Mouse (Mus musculus): ENCODE measurements at regions not wholly inside any gene's neighbourhood (a gene's known extent, or its start where the extent isn't known, plus 50 kb on each side); places are given as distances from the start of the nearest gene placed in this dataset.
A peak's percentile ranks its signal among the peaks of the same experiment; 100 is the strongest.
"Not testable (repeated sequence)": the region's sequence is repeated elsewhere in the genome, so short reads cannot be mapped to it uniquely, and the experiment has no call there.

DNA sequence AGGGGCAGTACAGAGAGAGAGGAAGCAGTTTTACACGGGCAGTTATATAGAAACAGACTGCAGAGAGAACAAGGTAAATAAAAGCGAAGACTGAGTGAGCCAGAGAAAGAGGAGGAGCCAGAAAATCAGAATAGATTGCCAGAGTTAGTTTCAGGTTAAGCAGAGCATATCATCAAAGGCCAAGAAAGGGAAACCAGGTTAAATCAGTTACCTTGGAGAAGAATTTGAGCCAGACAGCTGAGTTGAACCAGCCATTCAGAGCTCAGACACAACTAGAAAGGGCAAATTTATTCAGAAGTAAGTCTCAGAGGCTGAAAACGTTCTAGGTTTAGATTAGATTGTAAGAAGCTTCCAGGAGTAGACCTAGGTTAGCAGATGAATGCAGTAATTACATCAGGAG is 858.6 kb downstream of the Adgrl3 start:
- no peak for DNase-seq (ENCODE audit: low spot score)

DNA sequence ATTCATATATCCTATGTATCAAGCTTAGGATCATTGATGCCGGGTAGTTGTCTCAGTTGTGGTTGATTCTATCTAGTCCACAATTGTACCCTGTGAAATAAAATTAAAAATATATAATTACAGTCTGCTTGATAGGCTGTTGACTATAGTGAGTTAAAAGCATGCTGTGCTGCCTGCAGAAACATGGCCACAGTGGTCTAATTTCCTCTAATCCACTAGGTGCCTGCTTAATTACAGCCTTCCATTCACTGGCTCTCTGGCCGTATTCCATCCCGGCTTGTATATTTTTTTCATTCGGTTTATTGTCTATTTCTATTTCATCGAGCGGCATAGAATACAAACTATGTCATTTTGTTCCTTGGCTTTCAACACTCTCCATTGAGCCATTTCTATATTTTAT is 873.4 kb downstream of the Adgrl3 start:
- DNase-seq (ENCODE audit: low spot score), result no peak

DNA sequence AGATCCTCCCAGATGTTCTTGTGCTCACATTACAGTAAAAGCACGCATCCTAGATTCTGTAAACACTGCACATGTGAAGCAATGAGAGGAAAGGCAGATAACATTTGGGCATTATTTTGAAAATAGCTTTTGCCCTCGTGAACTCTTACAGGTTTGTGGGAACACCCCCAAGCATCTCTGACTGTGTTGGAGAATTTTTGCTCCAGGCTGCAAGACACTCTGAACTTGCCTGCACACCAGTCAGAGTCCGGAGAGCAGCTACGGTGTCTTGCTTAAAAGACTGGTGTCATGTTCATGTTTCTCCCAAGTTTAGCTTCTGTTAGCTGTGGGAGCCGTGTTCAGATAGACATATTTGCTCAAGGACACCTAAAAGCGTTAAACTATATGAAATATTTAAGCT is 889.4 kb downstream of the Adgrl3 start:
- peak; percentile 1 for DNase-seq (ENCODE audit: low spot score)

DNA sequence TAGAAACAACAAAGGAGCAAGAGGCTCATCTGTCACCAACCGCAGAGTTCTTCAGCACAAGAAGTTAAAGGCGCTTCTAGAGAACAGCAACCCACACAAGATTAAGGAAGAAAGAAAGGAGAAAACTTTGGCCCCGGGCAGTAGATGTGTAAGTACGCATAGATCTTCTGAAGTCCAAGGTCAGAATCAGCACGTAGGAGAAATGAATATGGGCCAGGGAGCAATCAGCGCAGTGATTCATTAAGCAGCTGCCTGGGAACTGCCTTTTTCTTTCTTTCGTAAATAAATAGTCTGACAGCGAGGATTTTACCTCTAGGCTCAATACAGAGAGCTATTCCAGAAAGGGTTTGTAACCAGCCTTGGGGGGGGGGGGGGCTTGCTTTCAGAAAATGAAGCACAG is 890.0 kb downstream of the Adgrl3 start:
- DNase-seq (ENCODE audit: low spot score), result no peak

DNA sequence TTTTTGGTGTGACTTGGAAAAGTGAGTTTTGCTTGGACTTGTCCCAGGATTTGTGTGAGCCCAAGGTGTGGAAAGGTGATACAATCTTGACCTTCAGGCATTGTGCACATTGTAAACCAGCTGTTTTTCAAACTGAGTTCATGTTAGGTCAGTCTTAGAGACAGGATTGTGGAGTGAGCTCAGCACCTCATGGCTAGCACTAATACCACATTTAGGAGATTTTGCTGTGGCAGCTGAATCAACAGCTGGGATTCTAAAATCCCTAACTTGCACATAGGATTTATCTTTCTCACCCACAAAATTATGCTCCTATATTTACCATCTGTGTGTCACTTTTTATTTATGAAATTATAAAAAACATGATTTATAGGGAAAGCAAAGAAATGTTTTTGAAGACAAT is 896.7 kb downstream of the Adgrl3 start:
- no peak for DNase-seq (ENCODE audit: low spot score)

DNA sequence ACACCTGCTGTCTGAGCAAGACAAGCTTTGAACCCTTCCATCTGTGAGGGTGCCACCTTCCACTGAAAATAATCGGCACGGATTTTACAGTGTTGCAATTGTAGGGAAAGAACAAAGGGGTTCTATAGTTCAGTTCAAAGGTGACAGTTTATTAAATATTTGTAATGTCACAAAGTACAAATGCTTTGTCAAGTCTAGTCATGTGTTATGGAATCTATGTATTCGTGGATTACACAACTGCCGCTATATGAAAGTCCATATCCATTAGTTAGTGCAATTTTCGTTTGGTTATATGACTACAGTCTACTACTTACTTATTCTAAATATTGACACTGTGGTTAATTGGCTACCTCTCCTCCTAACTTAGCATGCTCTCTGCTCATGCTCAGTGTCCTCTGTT is 920.9 kb downstream of the Adgrl3 start:
- DNase-seq (ENCODE audit: low spot score), result no peak

DNA sequence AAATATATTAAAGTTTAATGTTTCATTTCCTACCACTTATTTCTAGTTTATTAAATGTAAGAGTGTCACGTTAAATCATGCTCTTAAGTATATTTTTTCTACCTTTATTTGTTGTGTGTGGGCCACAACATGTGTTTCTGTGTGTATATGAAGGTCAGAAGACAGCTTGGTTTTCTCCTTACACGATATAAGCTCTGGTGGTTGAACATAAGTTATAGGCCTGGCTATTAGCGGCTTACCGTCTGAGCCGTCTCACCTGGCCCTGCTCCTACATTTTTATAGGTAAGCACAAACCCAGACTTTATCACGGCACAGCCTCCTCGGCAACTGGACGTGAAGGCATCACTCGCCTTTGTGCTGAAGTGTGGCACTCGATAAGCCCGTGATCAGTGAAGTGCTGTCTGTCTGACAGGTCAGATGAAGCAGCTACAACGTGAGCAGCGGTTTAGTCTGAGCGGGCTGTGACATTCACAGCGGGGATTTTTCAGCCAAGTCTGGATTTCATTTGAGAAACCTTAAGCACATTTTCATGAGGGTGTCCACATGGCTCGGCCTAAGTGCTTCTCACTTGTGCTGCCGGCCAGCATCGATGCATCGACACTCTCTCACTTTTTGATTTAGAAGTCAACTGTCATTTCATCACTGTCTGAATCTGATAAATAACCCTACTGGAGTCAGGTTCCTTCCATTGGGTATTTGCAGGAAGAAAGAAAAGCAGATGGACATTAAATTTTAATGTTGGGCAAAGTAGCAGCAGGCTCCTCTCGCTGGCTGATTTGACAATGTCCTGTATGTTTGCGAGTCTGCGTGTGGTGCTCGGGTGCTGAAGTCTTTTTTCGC is 950.0 kb downstream of the Adgrl3 start:
- no peak for DNase-seq (ENCODE audit: low spot score)

DNA sequence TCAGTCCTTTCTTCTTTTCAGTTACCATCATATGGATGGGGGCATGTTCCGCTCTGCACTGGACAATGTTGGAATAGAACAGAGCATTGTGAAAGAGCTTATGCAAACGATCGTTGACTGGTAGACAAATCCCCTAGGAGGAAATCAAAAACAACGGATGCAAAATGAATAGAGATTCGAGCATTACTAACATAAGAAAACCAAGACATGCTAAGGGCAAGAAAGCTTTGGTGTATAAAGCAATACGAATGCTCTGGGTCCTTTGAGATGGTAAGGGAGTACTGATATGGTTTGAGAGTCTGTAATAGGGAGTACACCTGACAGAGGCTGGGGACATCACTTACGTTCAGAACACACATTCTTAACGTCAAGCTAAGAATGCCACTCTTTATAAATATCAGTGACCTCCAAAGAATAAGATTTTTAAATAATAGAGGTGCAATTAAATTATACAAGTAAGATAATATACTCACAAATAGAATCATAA is 950.6 kb downstream of the Adgrl3 start:
- DNase-seq (ENCODE audit: low spot score), result no peak

DNA sequence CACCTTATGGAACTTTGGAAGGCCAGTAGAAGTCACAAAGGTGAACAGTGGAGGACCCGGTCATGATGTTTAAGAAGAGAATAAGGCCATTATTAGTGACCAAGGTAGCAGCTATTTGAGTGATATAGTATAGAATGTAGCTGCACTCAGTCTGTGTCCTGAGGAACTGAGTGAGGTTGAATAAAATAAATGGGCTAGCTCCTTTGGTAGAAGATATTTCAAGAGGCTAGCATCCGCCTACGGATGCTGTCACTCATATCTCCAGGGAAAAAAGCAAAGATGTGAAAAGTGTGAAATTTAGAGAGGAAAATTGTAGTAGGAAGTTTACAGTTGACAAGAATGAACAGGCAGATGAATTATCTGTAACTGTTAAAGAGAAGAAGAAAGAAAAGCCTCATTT is 956.6 kb downstream of the Adgrl3 start:
- no peak for DNase-seq (ENCODE audit: low spot score)

DNA sequence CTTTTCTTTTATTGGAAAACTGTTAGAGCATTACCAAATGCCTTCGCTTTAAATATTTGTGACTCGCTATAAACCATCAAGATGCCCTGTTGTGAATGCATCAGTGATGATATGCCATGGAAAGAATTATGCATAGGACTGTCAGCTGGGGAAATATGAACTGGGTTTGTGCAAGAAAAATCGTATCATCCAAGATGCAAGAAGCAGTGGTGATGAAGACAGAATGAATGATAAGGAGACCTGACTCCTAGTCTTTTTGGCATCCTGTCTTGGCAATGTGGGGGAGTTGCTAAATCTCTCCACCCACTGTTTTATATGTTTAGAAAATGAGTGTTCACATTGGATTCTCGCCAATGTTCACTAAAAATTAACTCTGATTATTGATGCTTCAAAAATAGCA is 963.4 kb downstream of the Adgrl3 start:
- DNase-seq (ENCODE audit: low spot score), result no peak

DNA sequence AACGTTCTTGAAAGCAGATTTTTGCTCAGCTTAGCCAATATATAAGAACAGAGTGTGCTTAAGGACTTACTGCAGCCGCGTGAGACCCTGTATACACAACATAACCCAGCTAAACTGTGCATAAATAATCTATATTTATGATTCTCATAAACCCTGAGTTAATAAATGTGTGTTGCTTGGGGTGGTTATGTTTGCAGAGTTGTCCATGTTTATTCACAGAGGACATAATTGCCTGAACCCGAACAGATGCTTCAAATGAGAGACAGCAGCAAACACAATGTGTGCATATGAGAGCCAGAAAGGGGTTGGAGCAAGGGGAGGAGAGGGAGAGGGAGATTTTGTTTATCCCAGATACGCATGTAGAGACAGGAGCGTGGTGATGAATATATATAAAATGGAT is 968.1 kb downstream of the Adgrl3 start:
- DNase-seq (ENCODE audit: low spot score), result no peak

DNA sequence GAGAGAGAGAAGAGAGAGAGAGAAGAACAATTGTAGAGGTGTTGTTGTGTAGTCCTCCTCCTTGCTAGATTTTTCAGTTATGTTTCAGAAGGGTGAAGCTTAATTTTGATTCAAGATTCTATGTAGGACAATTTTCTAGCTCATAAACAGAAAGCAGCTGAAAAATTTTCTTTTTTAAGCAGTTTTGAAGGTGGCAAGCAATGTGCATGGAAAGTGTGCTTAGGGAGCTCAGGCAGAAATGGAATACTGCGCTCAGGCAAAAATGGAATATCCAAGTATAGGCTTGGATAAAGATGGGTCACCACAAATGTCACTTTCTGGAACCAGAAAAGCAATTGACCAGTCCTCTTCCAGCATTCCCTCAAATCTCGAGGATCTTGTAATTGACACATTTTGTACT is 988.0 kb downstream of the Adgrl3 start:
- no peak for DNase-seq (ENCODE audit: low spot score)

DNA sequence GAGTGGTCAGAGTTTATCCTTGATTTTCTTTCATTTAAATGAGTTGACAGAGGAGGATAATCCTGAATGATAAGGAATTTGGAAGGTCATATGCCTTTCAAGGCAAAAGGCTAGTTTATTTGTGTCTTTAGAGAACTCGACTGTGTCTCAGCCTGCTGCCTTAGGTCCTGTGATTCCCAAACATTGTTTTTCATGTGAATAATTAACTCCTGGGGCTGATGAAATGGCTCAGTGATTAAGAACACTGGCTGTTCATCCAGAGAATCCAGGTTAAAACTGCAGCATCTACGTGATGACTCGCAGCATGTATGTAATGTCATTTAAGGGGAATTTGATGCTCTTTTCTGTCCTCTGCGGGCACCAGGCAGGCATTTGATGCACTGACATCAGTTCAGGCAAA is 1004.2 kb downstream of the Adgrl3 start:
- no peak for DNase-seq (ENCODE audit: low spot score)

DNA sequence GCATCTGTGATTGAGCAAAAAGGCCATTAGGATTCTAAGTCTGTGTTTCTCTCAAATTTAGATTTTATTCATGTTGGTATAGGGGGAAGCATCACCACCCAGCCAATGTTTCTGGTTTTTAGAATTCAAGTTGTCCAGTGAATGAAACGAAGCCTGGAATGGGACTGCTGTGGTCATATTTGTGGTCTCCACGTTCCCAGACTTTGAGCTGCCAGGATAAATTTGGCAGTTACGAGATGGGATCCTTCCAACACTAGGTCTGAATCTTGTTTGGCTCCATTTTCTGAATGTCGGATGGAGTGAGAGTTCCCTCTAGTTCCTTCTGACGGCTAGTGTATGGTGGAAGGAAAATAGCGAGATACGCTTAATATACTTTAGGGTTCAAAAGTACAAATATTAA is 1014.8 kb downstream of the Adgrl3 start:
- DNase-seq (ENCODE audit: low spot score), result no peak

DNA sequence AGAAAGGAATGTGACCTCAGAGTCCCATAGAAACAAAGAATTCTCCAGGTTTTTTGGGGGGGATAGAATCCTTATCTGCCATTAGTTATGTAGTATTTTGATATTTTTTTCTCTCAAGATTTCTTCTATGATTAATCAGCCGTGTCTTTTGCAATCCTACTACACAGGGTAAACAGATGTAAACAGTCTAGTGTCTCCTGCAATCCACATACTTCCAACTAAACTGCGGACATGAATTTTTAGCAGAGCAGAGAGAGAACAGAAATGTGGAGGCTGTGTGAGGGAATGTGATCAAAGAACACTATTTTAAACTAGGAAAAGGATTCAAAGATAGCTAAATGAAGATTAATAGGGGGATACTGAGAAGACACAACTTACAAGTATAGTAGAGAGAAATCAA is 1026.2 kb downstream of the Adgrl3 start:
- DNase-seq (ENCODE audit: low spot score), result no peak

DNA sequence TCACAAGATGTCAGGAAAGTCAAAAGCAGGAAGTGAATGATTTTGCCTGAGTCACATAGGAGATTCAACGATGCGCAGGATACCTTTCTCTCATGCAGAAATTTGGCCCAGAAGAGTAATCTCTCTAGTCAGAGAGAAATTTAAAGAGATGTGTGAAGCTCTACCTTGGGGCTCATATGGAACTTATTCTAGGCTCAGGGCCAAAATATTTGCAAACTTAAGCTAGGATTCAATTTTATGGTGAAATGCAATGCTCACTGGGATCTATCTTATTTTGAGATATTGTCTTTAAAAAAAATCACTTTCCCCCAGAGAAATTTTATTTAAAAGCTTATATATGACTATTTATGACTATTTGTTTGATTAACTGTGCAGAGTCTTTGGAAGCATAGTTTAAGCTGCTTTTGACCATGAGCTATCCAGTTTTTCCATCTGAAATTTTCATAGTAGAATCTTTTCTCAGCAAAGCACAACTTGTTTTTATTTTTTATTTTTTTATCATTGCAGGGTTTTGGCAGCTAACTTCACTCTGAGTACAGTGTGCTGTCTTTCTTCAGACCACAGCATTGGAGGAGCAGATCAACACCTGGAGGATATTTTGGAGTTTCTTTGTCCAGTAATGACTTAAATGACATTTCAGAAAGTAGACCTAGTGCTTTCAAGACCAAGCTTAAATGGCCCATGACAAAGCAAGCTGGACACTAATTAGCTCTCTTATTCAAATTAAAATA is 1039.3 kb downstream of the Adgrl3 start:
- DNase-seq (ENCODE audit: low spot score), result no peak

DNA sequence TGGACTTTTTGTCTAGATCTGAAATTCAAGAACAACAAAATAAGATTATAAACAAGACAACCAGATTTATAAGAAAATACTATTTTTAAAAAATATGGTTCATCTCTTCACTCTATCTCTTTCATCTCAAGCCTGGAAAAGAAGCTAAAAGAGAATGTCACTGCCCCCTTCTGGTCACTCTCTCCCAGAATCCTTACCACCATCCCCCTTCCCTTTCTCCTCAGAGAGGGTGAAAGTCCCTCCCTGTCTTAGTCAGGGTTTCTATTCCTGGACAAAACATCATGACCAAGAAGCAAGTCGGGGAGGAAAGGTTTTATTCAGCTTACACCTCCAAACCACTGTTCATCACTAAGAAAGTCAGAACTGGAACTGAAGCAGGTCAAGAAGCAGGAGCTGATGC is 1040.7 kb downstream of the Adgrl3 start:
- peak; percentile 16 for DNase-seq (ENCODE audit: low spot score)

DNA sequence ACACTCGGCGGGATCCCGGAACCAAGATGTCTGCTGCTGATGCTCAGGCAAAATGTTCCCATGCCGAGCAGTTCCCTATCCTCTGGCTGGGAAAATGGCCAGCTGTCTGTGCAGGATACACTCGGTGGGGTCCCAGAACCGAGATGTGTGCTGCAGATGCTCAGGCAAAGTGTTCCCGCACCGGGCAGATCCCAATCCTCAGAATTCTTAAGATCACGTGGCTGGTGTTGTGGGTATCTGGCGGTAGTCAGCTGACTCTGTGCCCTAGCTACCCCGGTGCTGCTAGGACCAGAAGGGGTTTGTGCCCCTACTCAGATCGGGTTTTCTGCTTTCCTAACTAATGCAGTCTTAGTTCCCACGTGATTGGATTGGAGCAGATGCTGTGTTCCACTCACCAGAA is 1049.3 kb downstream of the Adgrl3 start:
- DNase-seq (ENCODE audit: low spot score), result not testable (repeated sequence)

DNA sequence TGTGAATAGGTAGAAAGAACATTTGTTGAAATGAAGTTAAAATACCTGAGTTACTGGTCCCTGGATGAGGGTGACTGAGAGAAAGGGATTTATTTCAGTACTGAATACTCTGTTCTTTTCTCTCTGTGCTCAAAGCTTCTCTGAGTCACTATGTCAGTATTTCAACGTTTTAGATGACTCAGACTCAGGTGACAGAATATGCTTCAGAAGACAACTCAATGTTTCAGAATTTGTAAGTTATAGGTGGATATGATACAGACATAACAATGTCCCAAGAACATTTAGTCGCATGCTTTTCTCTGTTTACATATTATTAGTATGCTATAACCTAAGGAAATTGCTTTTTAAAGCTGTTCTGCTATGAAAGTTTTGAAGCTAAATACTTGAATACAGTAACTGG is 1069.5 kb downstream of the Adgrl3 start:
- no peak for DNase-seq (ENCODE audit: low spot score)

DNA sequence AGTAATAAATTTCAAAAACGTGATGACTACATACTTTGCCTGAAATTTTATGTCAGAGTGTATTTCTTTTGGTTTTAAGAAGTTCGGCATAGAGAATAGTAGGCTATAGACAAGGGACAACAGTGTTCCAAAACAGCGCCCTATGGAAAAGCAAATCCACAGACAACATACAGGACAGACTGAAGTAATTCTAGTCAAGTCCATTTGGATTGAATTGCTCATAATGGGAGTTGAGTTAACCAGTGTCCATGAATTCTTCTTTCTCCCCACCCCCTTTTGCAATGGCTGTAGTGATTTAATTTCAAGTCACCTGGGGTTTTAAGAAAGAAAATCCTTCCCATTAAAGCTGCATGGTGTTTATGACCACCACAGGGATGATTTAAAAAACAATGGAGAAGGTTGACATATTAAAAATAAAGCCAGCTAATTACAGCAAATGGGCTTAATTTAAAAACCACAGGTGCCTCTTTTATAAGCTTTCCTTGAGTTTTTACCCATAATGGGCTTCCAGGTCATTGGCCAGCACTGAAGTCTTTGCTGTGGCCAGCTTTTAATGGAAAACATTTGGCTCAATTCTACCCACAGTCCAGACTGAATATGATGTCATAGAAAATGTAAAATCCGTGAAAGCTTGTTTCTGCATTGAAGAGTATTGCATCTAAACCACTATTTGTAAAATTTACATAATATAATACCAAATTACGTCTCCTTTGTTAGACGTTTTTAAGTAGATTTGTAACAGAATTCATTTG is 1083.3 kb downstream of the Adgrl3 start:
- DNase-seq (ENCODE audit: low spot score), result no peak

DNA sequence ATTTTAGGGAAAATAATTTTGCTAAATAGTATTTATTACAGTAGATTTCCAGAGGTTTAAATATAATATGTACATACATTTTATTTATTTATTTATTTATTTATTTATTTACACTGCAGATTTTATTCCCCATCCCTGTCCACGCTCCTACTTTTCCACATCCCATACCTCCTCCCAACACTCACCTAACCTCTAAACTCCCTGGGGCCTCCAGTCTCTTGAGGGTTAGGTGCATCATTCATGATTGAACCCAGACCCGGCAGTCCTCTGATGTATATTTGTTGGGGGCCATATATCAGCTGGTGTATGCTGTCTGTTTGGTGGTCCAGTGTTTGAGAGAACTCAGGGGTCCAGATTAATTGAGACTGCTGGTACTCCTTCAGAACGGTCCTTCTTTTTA is 1083.9 kb downstream of the Adgrl3 start:
- DNase-seq (ENCODE audit: low spot score), result no peak

DNA sequence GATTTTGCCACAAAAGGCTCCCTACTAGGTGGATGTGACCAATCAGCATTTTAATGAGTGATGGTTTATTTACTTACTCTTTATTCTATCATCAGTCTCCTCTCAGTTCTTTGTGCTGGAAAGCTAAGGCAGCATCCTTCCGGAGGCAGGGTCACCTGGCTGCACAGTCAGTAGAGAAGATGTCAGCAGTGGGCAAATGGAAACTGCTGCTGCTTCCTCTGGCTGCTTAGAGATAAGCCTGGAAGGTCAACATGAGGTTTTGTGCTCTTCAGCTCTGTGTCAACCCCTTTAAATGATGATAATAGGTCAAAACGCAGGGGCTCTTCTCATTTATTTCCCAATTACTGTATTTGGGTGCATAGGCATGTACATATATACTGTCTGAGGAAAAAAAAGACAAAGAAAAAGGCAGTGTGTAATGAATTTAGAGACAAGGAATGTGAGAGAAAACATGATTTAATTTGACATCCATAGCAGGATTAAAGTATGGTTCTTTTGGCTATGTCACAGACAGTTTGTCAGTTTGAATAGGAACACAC is 1106.1 kb downstream of the Adgrl3 start:
- no peak for DNase-seq (ENCODE audit: low spot score)

DNA sequence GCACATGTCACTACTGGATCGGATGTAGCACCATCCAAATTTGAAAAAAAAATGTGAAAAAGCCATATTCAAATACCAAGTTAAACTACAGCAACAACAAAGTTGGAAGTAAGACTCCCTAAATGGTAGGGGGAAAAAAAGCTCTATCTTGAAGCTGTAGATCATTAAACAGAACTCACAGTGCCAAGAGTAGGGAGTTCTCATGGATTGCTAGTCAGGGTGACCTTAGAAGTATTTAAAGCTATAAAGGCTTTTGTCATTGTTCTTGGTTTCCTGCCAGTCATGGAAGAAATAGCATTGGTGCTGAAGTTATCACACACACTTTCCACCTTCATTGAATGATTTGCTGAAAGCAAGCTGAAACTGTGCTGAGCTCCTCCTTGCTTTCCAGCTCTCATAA is 1122.1 kb downstream of the Adgrl3 start:
- no peak for DNase-seq (ENCODE audit: low spot score)
